Mouse (Mus musculus) liver, embryonic 11.5 days (tissue): Measurements from ENCODE around the gene Cadm3. TPM values are rescaled to one million over a fixed set of nuclear protein-coding genes. Genes with fewer than 3 reads are reported as not detected.

Experiments used
- ATAC-seq: fragments of 200-750 bp; cut with Nextera tagmentation; replicated peaks from 2 replicates; pipeline ENCODE4 v1.8.0; 2017; ENCODE audit warnings: moderate number of reproducible peaks, mild to moderate bottlenecking, moderate TSS enrichment, moderate library complexity; ENCODE audit not compliant: low FRiP score
- DNase-seq: peaks from one replicate; pipeline ENCODE4 v3.0.0-alpha.2; 2017; ENCODE audit warnings: low spot score
- H3K27ac ChIP-seq: fragments of 300-500 bp; sonication (generic); 2 replicates; pipeline ENCODE4 v1.5.1; 2014; ENCODE audit warnings: mild to moderate bottlenecking, low read depth, low read length, control low read depth
- H3K27me3 ChIP-seq: fragments of 300-500 bp; sonication (generic); replicated peaks from 2 replicates; pipeline ENCODE4 v1.6.1; 2014; ENCODE audit warnings: low read length, mixed read lengths; ENCODE audit not compliant: control insufficient read depth, insufficient read depth
- H3K36me3 ChIP-seq: fragments of 300-500 bp; sonication (generic); 2 replicates; pipeline ENCODE4 v1.6.1; 2014; ENCODE audit warnings: mild to moderate bottlenecking, low read length, moderate library complexity, mixed read lengths; ENCODE audit not compliant: control insufficient read depth, insufficient read depth
- H3K4me1 ChIP-seq: fragments of 300-500 bp; sonication (generic); replicated peaks from 2 replicates; pipeline ENCODE4 v1.6.1; 2014; ENCODE audit warnings: low read length, mixed read lengths; ENCODE audit not compliant: control insufficient read depth, insufficient read depth
- H3K4me2 ChIP-seq: fragments of 300-500 bp; sonication (generic); 2 replicates; pipeline ENCODE4 v1.6.1; 2014; ENCODE audit warnings: mild to moderate bottlenecking, control low read depth, moderate library complexity
- H3K4me3 ChIP-seq: fragments of 300-500 bp; sonication (generic); 2 replicates; pipeline ENCODE4 v1.5.1; 2014; ENCODE audit warnings: low read depth, low read length, control low read depth
- H3K9ac ChIP-seq: fragments of 300-500 bp; sonication (generic); 2 replicates; pipeline ENCODE4 v1.6.1; 2014; ENCODE audit warnings: low read depth, low read length, control low read depth
- H3K9me3 ChIP-seq: fragments of 300-500 bp; sonication (generic); 2 replicates; pipeline ENCODE4 v1.6.1; 2016; ENCODE audit warnings: low read length, inconsistent platforms, mixed read lengths; ENCODE audit not compliant: control insufficient read depth
- WGBS: fragments of 180-500 bp; shearing (Covaris S2); extraction: QIAGEN DNeasy Blood & Tissue Kit; methylation state at CpG from one replicate; pipeline ENCODE4 v1.1.7; 2014; 5-methylcytosine and 5-hydroxymethylcytosine counted together
- polyA plus RNA-seq: library from polyadenylated mRNA; unstranded; fragments of >200 nt; fragmentation: Nextera tagmentation; extraction: Ambion mirVana; gene quantifications from 2 replicates; pipeline ENCODE4 v1.2.1, GENCODE M21; 2014

The Cadm3 gene
- 1.1 and 1.5 TPM in 2 replicates for polyA plus RNA-seq

DNA sequence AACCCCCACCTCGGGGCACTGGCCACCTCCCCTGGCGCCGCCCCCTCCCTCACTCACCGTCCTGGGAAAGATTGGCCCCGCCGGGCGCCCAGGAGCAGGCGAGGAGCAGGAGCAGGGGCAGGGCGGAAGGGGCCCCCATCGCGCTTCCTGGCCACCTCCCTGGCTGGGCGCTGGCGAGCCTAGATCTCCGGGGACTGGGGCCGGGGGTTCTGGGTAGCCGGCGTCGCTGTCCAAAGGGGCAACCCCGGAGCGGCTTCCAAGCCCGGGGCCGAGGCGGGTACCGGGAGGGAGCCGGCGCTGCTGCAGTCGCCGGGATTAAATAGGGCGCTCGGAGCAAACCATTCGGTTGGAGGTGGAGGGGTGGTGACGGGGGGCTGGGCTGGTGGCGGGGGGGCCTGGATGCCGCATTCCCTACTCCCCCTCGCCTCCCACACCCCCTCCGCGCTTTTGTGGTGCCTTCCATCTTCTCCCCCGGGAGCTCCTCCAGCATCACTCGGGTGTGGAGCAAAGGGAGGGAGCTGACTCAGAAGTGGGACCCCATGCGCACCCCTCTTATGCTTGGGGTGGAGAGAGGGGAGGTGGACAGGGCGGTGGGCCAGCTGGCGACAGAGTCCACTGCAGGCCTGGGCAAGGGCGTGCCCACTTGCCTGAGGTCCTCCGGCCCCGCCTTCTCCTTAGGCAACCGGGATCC is at the start of gene Cadm3:
TSS of gene Cadm3 (minus strand) at position 340 of the 691 bp plus-strand sequence.
- ATAC-seq (peak; percentile 30), DNase-seq (no peak)
- no peaks in the 10 kb centered on the region for H3K36me3 ChIP-seq
- H3K4me1 ChIP-seq = peaks cover 3% of the 10 kb centered on the region; the same call in 1 of the 2 replicates
- H3K4me3 ChIP-seq = peak within 1 kb of the TSS; percentile 52
- no peaks in the 10 kb centered on the region for H3K9me3 ChIP-seq
- H3K4me2 ChIP-seq = peak within 1 kb of the TSS; percentile 75
- peaks cover 54% of the 10 kb centered on the region for H3K27me3 ChIP-seq
- no peak within 1 kb of the TSS for H3K27ac ChIP-seq
- 2% methylated on average over 45 of the region's 46 CpGs for WGBS
- H3K9ac ChIP-seq = no peak within 1 kb of the TSS

DNA sequence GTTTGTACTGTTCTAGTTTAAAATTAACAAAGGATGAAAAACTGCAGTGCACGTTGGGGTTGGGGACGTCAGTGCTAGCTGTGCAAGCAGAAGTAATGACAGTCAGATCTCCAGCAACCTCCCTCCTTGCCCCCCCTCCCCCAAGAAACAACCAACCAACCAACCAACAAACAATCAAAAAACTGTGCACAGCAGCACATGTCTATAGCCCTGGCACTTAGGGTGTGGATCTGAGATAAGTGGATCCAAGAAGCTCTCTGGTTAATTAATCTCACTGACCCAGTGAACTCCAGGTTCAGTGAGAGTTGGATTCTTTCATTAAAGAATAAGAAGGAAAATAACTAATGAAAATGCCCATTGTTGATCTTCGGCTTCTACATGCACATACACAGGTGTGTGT is 47.1 kb upstream of the Cadm3 start:
- 61% methylated on average over 3 of the region's 3 CpGs for WGBS
- no peak overlapping the region for H3K9ac ChIP-seq
- no peaks in the 10 kb centered on the region for H3K27me3 ChIP-seq
- no peak overlapping the region for H3K4me2 ChIP-seq
- H3K4me1 ChIP-seq = no peaks in the 10 kb centered on the region
- H3K9me3 ChIP-seq = no peaks in the 10 kb centered on the region
- peak; percentile 30; the same call in 1 of the 2 replicates for ATAC-seq
- H3K36me3 ChIP-seq = no peaks in the 10 kb centered on the region
- no peak for DNase-seq
- no peak overlapping the region for H3K27ac ChIP-seq
- no peak overlapping the region for H3K4me3 ChIP-seq

DNA sequence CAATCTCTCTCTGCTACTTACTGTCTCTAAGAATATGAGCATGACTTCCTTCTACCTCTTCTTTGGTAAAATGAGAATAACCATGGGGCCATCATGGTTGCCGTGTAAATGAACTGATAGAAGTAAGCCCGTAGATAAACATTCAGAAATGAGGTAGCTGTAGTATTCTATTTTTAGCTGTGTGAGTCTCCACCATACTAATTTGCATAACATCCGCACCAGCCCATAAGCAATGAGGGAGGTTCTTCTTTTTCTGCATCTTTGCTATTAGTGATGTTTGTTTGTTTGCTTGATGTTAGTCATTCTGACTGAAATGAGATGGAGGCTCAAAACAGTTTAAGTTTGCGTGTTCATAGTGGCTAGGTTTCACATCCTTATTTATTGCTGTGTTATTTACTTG is 44.4 kb upstream of the Cadm3 start:
- H3K9me3 ChIP-seq = no peaks in the 10 kb centered on the region
- no peak overlapping the region for H3K4me3 ChIP-seq
- no peaks in the 10 kb centered on the region for H3K36me3 ChIP-seq
- no peak overlapping the region for H3K4me2 ChIP-seq
- DNase-seq (no peak), ATAC-seq (no peak)
- H3K27ac ChIP-seq = no peak overlapping the region
- H3K4me1 ChIP-seq = no peaks in the 10 kb centered on the region
- no peaks in the 10 kb centered on the region for H3K27me3 ChIP-seq
- H3K9ac ChIP-seq = no peak overlapping the region
- 71% methylated on average over 4 of the region's 4 CpGs for WGBS

DNA sequence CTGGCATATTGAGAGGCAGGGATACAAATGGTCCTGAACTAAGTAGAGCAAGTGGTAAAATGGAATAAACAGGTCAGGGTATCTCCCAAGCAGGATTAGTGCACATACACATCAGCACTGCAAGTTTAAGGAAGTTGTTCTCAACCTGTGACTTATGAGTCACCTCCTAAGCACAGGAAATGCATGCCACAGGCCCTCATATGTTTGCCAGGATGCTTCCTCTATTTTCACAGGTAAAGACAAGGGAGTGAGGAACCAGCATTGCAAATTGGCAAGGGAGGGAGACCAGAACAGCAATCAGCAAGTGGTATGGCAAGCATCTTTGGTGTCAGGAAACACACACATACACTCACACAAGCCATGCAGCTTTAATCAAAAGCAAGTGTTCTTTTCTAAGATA is 41.6 kb upstream of the Cadm3 start:
- Histone ChIP-seq H3K4me1 (no peaks in the 10 kb centered on the region), H3K9ac (no peak overlapping the region), H3K9me3 (no peaks in the 10 kb centered on the region), H3K36me3 (no peaks in the 10 kb centered on the region), H3K4me2 (no peak overlapping the region), H3K27me3 (no peaks in the 10 kb centered on the region), H3K27ac (no peak overlapping the region), H3K4me3 (no peak overlapping the region)
- DNase-seq = no peak
- ATAC-seq = no peak

DNA sequence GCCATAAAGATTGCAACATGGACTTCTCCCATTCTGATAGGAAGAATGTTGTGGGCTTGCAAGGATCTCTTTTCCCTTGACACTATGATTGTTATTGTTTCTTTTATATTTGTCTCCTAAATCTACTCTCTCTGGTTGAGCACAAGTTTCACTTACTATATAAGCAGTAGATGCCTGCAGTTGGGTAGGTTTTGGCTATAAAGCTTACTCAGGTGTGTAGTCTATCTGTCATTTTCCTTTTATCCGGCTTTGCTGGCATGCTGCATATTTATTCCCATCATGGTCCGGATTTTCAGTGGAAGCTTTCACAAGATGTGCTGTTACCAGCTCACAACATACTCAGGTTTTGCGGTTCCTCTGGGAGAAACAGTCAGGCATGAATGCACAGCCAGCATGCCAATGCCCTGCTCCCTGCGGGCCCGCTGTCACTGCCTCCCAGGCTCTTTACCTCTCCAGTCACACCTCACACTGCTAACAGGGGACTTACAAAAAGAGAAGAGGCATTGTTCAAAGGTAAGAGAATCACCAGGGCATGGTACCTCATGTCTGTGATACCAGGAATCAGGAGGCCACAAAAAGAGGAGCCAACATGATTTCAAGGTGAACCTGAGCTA is 37.3 kb upstream of the Cadm3 start:
- Histone ChIP-seq H3K27ac (no peak overlapping the region), H3K4me3 (no peak overlapping the region), H3K4me1 (no peaks in the 10 kb centered on the region), H3K4me2 (no peak overlapping the region), H3K9me3 (no peaks in the 10 kb centered on the region), H3K27me3 (no peaks in the 10 kb centered on the region), H3K36me3 (no peaks in the 10 kb centered on the region), H3K9ac (no peak overlapping the region)
- WGBS = 84% methylated on average over 5 of the region's 5 CpGs
- DNase-seq (no peak), ATAC-seq (no peak)

DNA sequence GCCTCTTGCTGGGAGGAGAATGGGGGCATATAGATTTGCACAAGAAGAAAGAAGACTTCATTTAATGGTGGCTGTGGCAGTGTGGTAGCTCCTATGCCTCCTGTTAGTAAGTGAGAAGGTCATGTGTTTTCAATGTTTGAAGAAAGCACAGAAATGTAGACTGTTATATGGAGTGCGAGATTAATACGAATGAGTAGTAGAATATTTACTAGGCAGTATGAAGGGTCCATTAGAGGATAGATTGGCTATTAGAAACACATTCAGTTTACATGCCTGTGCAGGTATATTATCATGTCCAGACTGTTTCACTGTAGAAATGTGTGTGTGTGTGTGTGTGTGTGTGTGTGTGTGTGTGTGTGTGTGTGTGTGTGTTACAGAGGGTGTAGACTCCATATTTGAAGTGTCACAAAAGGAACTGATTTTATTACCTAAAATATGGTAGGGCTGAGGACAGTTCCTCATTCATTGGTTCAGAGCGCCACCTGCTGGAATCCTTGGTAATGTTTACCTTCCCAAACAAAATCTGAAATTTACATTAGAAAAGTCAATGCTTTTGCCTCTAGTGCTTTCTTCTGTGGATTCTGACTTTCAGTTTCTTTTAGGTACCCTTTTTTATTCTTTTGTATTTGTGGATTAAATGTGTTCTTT is 31.0 kb upstream of the Cadm3 start:
- Histone ChIP-seq H3K9ac (no peak overlapping the region), H3K4me2 (no peak overlapping the region), H3K4me1 (no peaks in the 10 kb centered on the region), H3K27me3 (no peaks in the 10 kb centered on the region), H3K36me3 (no peaks in the 10 kb centered on the region), H3K4me3 (no peak overlapping the region), H3K27ac (no peak overlapping the region), H3K9me3 (no peaks in the 10 kb centered on the region)
- peak; percentile 43 for ATAC-seq
- WGBS = 32% methylated on average over 3 of the region's 3 CpGs
- no peak for DNase-seq

DNA sequence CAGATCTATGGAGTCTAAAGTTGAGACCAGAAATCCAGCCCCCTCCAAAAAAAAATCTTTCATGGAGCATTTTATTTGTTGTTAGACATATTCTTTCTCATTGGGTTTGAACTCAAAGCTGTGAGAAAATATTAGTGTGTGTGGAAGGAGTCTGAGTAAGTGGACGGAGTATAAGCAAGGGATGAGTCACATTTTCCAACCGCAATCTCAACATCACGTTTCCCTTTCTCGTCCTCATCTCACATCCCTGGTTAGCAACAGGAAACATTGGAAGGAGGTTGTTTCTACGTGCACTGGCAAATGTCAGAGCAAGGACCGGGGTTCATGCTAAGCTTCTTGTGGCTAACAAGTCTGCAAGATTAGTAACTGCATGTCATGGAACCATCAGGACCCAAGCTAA is 24.3 kb upstream of the Cadm3 start:
- H3K9ac ChIP-seq = no peak overlapping the region
- 0 out of 2 replicates have a peak, but pooled peaks cover 4% of the 10 kb centered on the region for H3K27me3 ChIP-seq
- no peaks in the 10 kb centered on the region for H3K36me3 ChIP-seq
- no peak overlapping the region for H3K4me2 ChIP-seq
- no peak for ATAC-seq
- H3K27ac ChIP-seq = no peak overlapping the region
- H3K9me3 ChIP-seq = no peaks in the 10 kb centered on the region
- H3K4me1 ChIP-seq = no peaks in the 10 kb centered on the region
- no peak overlapping the region for H3K4me3 ChIP-seq
- WGBS = 64% methylated on average over 6 of the region's 6 CpGs
- DNase-seq = no peak

DNA sequence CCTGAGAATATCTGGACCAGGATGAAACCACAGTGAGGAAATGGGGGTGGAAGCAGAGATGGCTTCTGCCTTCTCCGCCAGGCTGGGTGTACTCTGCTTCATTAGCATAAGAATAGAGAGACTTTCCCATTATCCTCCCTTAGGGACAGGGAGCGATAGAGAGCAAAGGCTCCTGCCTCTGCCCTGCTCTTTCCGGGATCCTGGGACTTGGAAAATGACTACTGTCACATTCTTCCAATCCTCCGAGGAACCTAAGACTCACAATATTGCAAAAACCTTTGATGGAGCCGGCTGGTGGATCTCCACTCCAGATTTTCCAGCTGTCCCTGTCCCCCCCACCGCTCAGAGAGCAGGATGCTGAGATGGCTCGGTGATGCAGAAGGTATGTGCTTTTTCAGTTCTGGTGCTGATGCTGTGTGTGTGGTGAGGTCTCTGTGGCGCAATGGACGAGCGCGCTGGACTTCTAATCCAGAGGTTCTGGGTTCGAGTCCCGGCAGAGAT is 22.5 kb upstream of the Cadm3 start:
- 15% methylated on average over 13 of the region's 13 CpGs for WGBS
- DNase-seq = no peak
- no peak overlapping the region for H3K4me2 ChIP-seq

More for the DNA sequence above, 22.5 kb upstream of the Cadm3 start:
- no peaks in the 10 kb centered on the region for H3K9me3 ChIP-seq
- no peak; the same call in 1 of the 2 replicates for ATAC-seq
- no peak overlapping the region for H3K9ac ChIP-seq
- no peaks in the 10 kb centered on the region for H3K4me1 ChIP-seq
- H3K27me3 ChIP-seq = 0 out of 2 replicates have a peak, but pooled peaks cover 4% of the 10 kb centered on the region
- H3K36me3 ChIP-seq = no peaks in the 10 kb centered on the region
- H3K27ac ChIP-seq = no peak overlapping the region
- H3K4me3 ChIP-seq = no peak overlapping the region
